Mouse (Mus musculus) cerebellum, adult (tissue): ENCODE results near the gene Park7.

Experiments
- ATAC-seq: cut with Nextera tagmentation; 2 replicates; pipeline ENCODE4 v1.9.2; 2017; ENCODE audit warnings: mild to moderate bottlenecking, moderate library complexity, mixed read lengths; ENCODE audit not compliant: insufficient number of reproducible peaks, low FRiP score, low TSS enrichment

The Park7 gene

DNA sequence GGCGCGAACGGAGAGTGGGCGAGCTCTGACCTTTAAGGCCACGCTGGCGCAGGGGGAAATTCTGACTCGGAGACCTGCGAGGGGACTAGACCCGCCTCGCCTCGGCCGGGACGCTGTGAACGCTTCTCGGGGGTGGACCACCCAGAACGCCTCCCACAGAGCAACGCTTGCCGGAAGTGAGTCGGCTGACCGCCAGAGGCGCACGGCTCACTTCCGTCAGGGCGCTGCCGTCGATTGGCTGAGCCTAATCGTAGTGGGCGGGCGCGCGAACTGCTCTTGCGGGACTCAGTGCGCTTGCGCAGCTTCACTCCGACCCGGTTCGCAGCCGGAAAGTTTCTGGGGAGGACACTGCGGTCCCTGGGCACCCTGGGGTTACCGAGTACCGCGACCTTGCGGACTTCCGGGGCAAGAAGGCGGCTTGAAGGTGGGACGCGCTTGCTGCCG lies at the start of gene Park7, which contains the start of gene Tnfrsf9:
Gene Park7 (minus strand): TSS at position 148 of the 444 bp plus-strand sequence.
Gene Tnfrsf9 (plus strand): TSS at position 273 of the 444 bp plus-strand sequence.
- peak; percentile 79 for ATAC-seq

DNA sequence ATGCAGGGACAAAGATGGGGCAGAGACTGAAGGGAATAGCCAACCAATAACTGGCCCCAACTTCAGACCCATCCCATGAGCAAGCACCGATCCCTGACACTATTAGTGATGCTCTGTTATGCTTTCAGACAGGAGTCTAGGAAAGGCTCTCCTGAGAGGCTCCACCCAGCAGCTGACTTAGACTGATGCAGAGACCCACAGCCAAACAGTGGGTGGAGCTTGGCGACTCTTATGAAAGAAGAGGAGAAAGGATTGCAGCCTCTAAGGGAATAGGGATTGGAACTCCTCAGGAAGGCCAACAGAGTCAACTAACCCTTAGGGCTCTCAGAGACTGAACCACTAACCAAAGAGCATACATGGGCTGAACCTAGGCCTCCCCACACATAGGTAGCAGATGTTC lies 49.5 kb upstream of the Park7 start:
- ATAC-seq = no peak

- ATAC-seq = no peak
Observed at GRCm38 (mm10) chr4:150962231-150962630, 48.0 kb upstream of the Park7 start.

GRCm38 (mm10) chr4:150958536-150958935 lies 44.3 kb upstream of the Park7 start:
- ATAC-seq = no peak

DNA sequence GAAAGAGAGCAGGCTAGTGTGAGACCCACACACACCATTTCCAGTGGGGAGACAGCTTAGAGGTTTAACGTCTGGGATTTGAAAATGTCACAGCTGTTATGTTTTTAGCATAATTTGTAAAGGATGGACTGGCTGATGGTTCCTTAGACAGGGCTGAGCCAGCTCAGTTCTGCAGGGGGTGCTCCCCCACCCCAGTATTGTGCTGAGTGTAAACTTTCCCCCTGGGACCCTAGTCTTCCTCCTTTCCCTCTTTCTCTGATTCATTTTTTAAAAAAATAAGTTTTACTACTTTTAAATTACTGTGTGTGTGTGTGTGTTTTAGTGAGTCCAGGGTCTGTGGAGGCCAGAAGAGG lies 42.8 kb upstream of the Park7 start:
- no peak for ATAC-seq

DNA sequence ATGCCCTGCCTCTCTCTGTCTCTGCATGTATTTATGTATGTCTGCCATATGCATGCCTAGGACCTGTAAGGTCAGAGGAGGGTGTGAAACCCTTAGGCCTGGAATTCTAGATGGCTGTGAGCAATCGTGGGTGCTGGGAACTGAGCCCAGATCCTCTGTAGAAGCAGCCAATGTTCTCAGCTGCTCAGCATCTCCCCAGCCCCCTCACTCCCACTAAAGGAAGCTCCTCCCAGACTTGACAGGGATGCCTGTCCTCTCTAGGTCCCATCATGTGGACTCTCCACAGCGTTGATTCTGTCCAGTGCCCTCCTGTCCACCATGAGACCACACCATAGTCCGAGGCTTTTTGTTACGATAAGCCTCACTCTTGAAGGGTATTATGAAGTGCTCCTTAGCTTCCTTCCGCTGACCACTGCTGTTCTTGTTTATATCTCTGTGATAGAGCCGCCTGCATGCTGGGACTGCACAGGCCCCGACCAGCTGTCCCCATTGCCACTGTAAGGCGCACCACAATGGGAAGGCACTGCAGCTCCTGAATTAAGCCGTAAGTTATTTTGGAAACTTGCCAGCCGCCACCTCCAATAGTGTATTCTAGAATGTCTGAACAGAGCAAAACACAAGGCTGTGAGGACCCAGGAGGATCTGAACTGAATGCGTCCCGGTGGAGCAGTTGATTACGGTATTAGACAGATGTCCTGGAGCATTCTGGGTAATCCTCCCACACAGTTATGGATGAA lies 42.3 kb upstream of the Park7 start:
- ATAC-seq = no peak

- no peak for ATAC-seq
Observed at GRCm38 (mm10) chr4:150950972-150951371, 36.7 kb upstream of the Park7 start.

DNA sequence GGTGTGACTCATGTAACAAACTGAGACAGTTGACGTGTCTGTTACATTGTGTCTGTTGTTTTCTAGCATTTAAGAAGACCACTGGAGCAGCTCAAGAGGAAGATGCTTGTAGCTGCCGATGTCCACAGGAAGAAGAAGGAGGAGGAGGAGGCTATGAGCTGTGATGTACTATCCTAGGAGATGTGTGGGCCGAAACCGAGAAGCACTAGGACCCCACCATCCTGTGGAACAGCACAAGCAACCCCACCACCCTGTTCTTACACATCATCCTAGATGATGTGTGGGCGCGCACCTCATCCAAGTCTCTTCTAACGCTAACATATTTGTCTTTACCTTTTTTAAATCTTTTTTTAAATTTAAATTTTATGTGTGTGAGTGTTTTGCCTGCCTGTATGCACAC lies 30.5 kb upstream of the Park7 start:
- no peak for ATAC-seq

- ATAC-seq = no peak
Observed at GRCm38 (mm10) chr4:150939991-150940651, 25.9 kb upstream of the Park7 start.

GRCm38 (mm10) chr4:150938063-150938452 lies 23.8 kb upstream of the Park7 start:
- ATAC-seq = no peak

DNA sequence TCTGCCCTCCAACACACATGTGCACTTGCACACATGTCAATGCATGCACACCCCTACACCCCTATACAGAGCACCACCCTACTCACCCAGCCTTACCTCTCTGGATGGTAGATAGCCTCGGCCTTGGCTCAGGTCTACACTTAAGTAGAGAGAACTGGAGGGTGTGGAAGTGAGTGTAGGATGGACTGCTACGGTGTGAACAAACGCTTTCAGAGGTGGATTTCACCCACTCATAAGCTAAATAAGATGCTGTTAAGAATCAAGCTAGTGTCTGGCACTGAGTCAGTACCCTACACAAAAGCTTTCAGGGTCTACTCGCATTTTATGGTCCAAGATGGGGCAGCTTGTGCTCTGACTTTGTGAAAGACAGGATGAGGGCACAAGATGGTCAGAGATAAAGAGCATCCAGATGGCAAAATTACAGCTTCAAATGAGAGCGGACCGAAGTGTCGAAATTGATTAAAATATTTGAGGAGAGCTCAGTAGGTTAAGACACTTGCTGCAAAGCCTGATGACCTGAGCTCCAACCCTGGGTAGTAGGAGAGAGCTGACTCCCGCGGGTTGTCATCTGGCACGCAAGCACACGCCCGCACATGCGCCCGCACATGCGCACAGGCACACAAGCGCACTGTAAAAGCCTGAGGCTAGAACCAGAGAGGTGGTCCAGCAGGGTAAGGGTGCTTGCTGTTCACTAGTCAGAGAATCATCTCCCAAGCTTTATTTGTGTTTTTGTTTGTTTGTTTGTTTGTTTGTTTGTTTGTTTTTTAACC lies 23.2 kb upstream of the Park7 start:
- no peak for ATAC-seq

DNA sequence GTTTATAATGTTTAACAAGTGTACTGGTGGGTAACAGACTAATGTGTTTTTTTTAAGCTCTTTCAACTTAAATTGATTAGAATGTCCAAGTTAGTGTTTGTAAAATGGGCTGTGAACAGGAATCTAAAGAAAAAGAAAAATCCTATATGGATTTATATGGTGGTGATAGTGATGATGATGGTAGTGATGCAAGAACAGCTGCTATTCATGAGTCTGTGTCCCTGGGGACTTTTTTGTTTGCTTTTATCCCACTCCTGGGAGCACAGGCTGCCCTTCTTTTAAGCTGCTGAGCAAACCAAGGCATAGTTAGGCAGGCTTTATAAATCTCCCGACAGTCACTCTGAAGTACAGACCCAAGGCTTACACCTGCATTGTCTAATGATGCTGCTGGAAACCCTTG lies 19.3 kb upstream of the Park7 start:
- no peak for ATAC-seq

- ATAC-seq = no peak
Observed at GRCm38 (mm10) chr4:150927789-150928188, 13.6 kb upstream of the Park7 start.

- ATAC-seq = no peak
Observed at GRCm38 (mm10) chr4:150926924-150927705, 12.9 kb upstream of the Park7 start.

- no peak for ATAC-seq
Observed at GRCm38 (mm10) chr4:150925923-150926322, 11.7 kb upstream of the Park7 start.

DNA sequence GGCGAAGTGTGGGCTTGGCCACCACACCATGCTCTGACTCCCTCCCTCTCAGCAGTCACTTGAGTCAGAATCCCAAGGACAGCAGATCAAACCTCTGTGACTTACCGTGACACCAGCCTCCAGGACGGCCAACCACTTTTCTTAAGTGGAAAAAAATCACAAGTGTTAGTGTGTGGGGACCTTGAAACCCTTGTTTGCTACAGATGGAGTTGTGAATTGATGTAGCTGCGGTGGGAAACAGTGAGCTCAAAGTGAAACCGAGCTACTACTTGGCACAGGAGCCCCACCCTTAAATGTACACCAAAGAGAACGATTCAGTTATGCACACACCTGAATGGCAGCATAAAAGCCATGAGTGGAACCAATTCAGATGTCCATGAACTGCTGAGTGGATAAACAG lies 10.7 kb upstream of the Park7 start:
- ATAC-seq = no peak

DNA sequence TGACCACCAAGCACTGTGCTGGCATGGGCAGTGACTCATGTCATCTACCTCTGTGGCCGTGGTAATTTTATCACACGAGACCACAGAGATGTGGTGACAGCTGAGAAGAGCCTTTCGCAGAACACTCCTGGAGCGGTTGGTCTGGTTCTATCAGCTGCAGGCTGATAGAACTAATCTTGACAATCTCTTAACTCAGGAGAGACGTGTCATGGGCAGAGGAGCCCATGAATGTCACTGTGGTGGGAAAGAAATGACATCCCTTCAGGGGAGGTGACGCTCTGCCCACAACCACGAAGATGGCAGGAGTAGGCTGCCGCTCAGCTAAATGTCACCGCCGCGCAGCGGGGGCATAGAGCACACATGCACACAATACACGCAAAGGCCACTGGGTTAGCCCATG lies 10.1 kb upstream of the Park7 start:
- ATAC-seq = no peak

GRCm38 (mm10) chr4:150921206-150921605 lies 7.0 kb upstream of the Park7 start:
- no peak for ATAC-seq

DNA sequence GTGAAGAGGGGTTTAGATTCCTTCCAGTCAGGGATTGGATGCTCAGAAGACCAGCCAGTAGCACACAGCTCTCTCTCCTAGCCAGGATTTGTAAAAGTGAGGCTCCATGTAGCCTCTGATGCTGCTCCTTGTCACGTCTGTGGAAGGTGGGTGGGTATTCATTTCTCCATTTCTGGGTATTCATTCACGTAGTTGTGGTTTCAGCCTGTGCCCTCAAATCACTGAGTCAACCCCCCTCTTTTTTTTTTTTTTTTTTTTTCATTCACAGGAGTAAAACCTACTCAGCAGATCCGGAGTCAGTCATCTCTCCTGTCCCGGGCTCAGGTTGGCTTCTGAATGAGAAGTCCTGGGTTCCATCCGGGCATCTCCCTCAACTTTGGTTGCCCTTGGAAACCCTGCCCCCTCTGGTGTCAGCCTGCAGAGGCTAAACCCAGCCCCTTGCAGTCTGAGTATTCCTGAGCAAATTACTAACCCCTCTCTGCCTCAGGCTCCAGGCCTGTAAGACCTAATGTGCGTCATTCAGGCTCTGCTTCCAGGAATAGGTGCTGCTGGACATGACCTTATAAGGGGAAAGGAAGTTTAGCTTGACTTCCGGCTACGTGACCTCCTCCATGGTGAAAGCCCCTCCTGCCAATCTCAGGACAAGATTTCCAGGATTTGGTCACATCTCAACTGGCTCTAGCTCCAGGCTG lies 3.2 kb upstream of the Park7 start:
- no peak for ATAC-seq
